Mouse (Mus musculus): ENCODE measurements at regions not wholly inside any gene's neighbourhood (a gene's known extent, or its start where the extent isn't known, plus 50 kb on each side); places are given as distances from the start of the nearest gene placed in this dataset.

- Histone ChIP-seq H3K36me3 (ENCODE audit: control insufficient read depth, insufficient read depth, low read length) (no peaks in the 10 kb centered on the region), H3K9ac (ENCODE audit: low read depth, low read length) (no peak overlapping the region), H3K4me3 (no peak overlapping the region), H3K4me1 (ENCODE audit: control insufficient read depth, insufficient read depth, low read length) (no peaks in the 10 kb centered on the region), H3K27ac (no peak overlapping the region), H3K27me3 (ENCODE audit: control insufficient read depth, insufficient read depth, low read length) (no peaks in the 10 kb centered on the region), H3K79me2 (replicated peaks; ENCODE audit: control insufficient read depth, insufficient read depth, low read length) (no peaks in the 10 kb centered on the region)
- TF ChIP-seq EP300 (IDR thresholded peaks at IDR 0.05; ENCODE audit: insufficient read depth, low read depth, low read length) (no peak), CTCF (IDR thresholded peaks at IDR 0.05) (no peak), POLR2A (IDR thresholded peaks at IDR 0.05; ENCODE audit: insufficient read depth, low read depth, low read length) (no peak)
- WGBS = 72% methylated on average over 2 of the region's 2 CpGs
- intact Hi-C loops (cut with DNase I) = no loop called here
- DNase-seq = no peak
Observed at GRCm38 (mm10) chr12:13724511-13724910, 427.3 kb downstream of the Fam84a start.

DNA sequence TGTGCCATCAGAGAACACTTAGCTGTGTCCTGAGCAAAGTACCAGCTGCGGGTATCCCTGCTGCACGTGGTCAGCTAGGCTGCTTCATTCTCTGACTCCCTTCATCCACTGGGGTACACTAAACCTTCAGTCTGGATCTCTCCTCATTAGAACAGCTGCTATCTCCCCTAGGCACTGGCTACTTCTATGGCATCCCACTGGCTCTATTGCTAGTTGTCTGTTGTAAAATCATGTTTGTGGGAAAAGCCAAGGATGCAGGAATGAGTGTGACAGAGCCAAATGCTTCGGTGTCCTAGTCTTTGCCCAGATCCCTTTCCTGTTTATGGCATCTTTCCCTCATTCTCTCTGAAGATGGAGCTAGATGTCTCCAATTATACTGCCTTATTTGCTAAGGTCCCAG, 440.9 kb downstream of the Nbas start:
- no peaks in the 10 kb centered on the region for H3K79me2 ChIP-seq (replicated peaks; ENCODE audit: control insufficient read depth, insufficient read depth, low read length)
- intact Hi-C loops (cut with DNase I) = no loop called here

GRCm38 (mm10) chr12:13707747-13708146, 438.8 kb downstream of the Nbas start:
- TF ChIP-seq POLR2A (IDR thresholded peaks at IDR 0.05; ENCODE audit: insufficient read depth, low read depth, low read length) = no peak
- 0 out of 2 replicates have a peak, but pooled peaks have one; percentile 17 for TF ChIP-seq CTCF (IDR thresholded peaks at IDR 0.05)
- no peak for TF ChIP-seq EP300 (IDR thresholded peaks at IDR 0.05; ENCODE audit: insufficient read depth, low read depth, low read length)
- Histone ChIP-seq H3K4me1 (ENCODE audit: control insufficient read depth, insufficient read depth, low read length) (no peaks in the 10 kb centered on the region), H3K27me3 (ENCODE audit: control insufficient read depth, insufficient read depth, low read length) (no peaks in the 10 kb centered on the region), H3K4me3 (no peak overlapping the region), H3K36me3 (ENCODE audit: control insufficient read depth, insufficient read depth, low read length) (no peaks in the 10 kb centered on the region), H3K27ac (no peak overlapping the region), H3K79me2 (replicated peaks; ENCODE audit: control insufficient read depth, insufficient read depth, low read length) (no peaks in the 10 kb centered on the region), H3K9ac (ENCODE audit: low read depth, low read length) (no peak overlapping the region)
- 79% methylated on average over 5 of the region's 5 CpGs for WGBS
- intact Hi-C loops (cut with DNase I) = no loop called here
- no peak for DNase-seq

More for the DNA sequence above, 440.9 kb downstream of the Nbas start:
- WGBS = 78% methylated on average over 3 of the region's 3 CpGs
- H3K27ac ChIP-seq = no peak overlapping the region
- DNase-seq = no peak
- H3K4me1 ChIP-seq (ENCODE audit: control insufficient read depth, insufficient read depth, low read length) = no peaks in the 10 kb centered on the region
- H3K36me3 ChIP-seq (ENCODE audit: control insufficient read depth, insufficient read depth, low read length) = no peaks in the 10 kb centered on the region
- no peak overlapping the region for H3K9ac ChIP-seq (ENCODE audit: low read depth, low read length)
- no peak for TF ChIP-seq EP300 (IDR thresholded peaks at IDR 0.05; ENCODE audit: insufficient read depth, low read depth, low read length)
- TF ChIP-seq POLR2A (IDR thresholded peaks at IDR 0.05; ENCODE audit: insufficient read depth, low read depth, low read length) = no peak
- TF ChIP-seq CTCF (IDR thresholded peaks at IDR 0.05) = no peak
- no peak overlapping the region for H3K4me3 ChIP-seq
- no peaks in the 10 kb centered on the region for H3K27me3 ChIP-seq (ENCODE audit: control insufficient read depth, insufficient read depth, low read length)

- H3K36me3 ChIP-seq (ENCODE audit: control insufficient read depth, insufficient read depth, low read length) = no peaks in the 10 kb centered on the region
- DNase-seq = no peak
- TF ChIP-seq POLR2A (IDR thresholded peaks at IDR 0.05; ENCODE audit: insufficient read depth, low read depth, low read length) (no peak), EP300 (IDR thresholded peaks at IDR 0.05; ENCODE audit: insufficient read depth, low read depth, low read length) (no peak), CTCF (IDR thresholded peaks at IDR 0.05) (no peak)
- no peaks in the 10 kb centered on the region for H3K27me3 ChIP-seq (ENCODE audit: control insufficient read depth, insufficient read depth, low read length)
- H3K79me2 ChIP-seq (replicated peaks; ENCODE audit: control insufficient read depth, insufficient read depth, low read length) = no peaks in the 10 kb centered on the region
- H3K9ac ChIP-seq (ENCODE audit: low read depth, low read length) = no peak overlapping the region
- no peaks in the 10 kb centered on the region for H3K4me1 ChIP-seq (ENCODE audit: control insufficient read depth, insufficient read depth, low read length)
- 74% methylated on average over 4 of the region's 4 CpGs for WGBS
- intact Hi-C loops (cut with DNase I) = no loop called here
- H3K27ac ChIP-seq = no peak overlapping the region
- no peak overlapping the region for H3K4me3 ChIP-seq
Observed at GRCm38 (mm10) chr12:13706510-13706909, 437.6 kb downstream of the Nbas start.

GRCm38 (mm10) chr12:13703604-13704003, 434.7 kb downstream of the Nbas start:
- no peaks in the 10 kb centered on the region for H3K4me1 ChIP-seq (ENCODE audit: control insufficient read depth, insufficient read depth, low read length)
- H3K27me3 ChIP-seq (ENCODE audit: control insufficient read depth, insufficient read depth, low read length) = no peaks in the 10 kb centered on the region
- 90% methylated on average over 3 of the region's 3 CpGs for WGBS
- no peak overlapping the region for H3K9ac ChIP-seq (ENCODE audit: low read depth, low read length)
- H3K36me3 ChIP-seq (ENCODE audit: control insufficient read depth, insufficient read depth, low read length) = no peaks in the 10 kb centered on the region
- no peak overlapping the region for H3K27ac ChIP-seq
- H3K79me2 ChIP-seq (replicated peaks; ENCODE audit: control insufficient read depth, insufficient read depth, low read length) = no peaks in the 10 kb centered on the region
- no peak for TF ChIP-seq EP300 (IDR thresholded peaks at IDR 0.05; ENCODE audit: insufficient read depth, low read depth, low read length)
- no peak for TF ChIP-seq POLR2A (IDR thresholded peaks at IDR 0.05; ENCODE audit: insufficient read depth, low read depth, low read length)
- no peak for TF ChIP-seq CTCF (IDR thresholded peaks at IDR 0.05)
- DNase-seq = no peak
- no peak overlapping the region for H3K4me3 ChIP-seq
- intact Hi-C loops (cut with DNase I) = no loop called here

DNA sequence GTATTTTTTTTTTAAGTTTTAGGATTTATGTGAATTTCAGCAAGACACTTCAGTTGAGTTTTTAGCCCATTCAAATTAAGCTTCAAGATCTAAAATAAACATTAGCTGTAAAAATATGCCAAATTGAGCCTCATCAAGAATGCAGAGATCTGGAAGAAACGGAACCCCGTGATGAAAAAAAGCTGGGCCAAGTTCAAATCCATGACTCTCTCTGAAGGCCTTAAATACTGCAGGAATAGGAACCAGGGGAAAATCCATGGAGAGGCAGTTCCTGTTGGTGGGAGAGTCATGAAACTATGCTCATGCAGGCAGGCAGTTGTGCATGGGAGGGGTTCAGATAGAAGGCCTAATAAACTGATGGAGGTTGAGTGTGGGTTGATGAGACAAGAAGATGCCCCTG, 430.9 kb downstream of the Nbas start:
- Histone ChIP-seq H3K27me3 (ENCODE audit: control insufficient read depth, insufficient read depth, low read length) (no peaks in the 10 kb centered on the region), H3K36me3 (ENCODE audit: control insufficient read depth, insufficient read depth, low read length) (no peaks in the 10 kb centered on the region), H3K79me2 (replicated peaks; ENCODE audit: control insufficient read depth, insufficient read depth, low read length) (no peaks in the 10 kb centered on the region), H3K27ac (no peak overlapping the region), H3K9ac (ENCODE audit: low read depth, low read length) (no peak overlapping the region), H3K4me1 (ENCODE audit: control insufficient read depth, insufficient read depth, low read length) (no peaks in the 10 kb centered on the region), H3K4me3 (no peak overlapping the region)
- TF ChIP-seq POLR2A (IDR thresholded peaks at IDR 0.05; ENCODE audit: insufficient read depth, low read depth, low read length) (no peak), CTCF (IDR thresholded peaks at IDR 0.05) (no peak), EP300 (IDR thresholded peaks at IDR 0.05; ENCODE audit: insufficient read depth, low read depth, low read length) (no peak)
- intact Hi-C loops (cut with DNase I) = no loop called here
- 85% methylated on average over 2 of the region's 2 CpGs for WGBS
- no peak for DNase-seq

All from heart, adult 2 months (tissue).